Mouse (Mus musculus): ENCODE results near the gene Fam84b.
"Not testable (repeated sequence)": the region's sequence is repeated elsewhere in the genome, so short reads cannot be mapped to it uniquely, and the experiment has no call there.

DNA sequence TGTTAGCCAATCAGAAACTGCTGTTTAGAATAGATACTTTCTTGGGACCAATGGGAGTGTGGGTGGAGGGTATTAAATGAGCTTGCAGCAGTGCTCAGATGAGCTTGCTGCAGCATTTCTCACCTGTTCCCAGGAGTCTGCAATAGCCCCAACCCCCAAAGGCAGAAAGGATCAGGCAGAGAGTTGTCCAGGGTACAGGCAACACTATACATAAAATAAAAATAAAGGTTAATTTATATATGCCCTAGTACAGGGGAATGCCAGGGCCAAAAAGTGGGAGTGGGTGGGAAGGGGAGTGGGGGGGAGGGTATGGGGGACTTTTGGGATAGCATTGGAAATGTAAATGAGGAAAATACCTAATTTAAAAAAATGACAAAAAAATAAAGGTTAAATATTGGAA lies 12.3 kb downstream of the Fam84b start:
- TF ChIP-seq CTCF (IDR thresholded peaks at IDR 0.05; ENCODE audit: control insufficient read depth, insufficient read depth, insufficient read length); MAX (IDR thresholded peaks at IDR 0.05); MYOD1 (IDR thresholded peaks at IDR 0.05; ENCODE audit: control insufficient read depth, insufficient read length, low read depth); MYOG (IDR thresholded peaks at IDR 0.05; ENCODE audit: control insufficient read depth, extremely low read depth, insufficient read length): not testable (repeated sequence)

Data from C2C12 (cell line).